Mouse (Mus musculus) brain, embryonic 14.5 days (tissue): ENCODE results near the gene Ninj2.

Experiments used
- CTCF ChIP-seq: fragments of 200-500 bp; IDR thresholded peaks from 2 replicates; pipeline ENCODE4 v1.5.1; 2012; ENCODE audit warnings: inconsistent platforms, mild to moderate bottlenecking, moderate library complexity, borderline replicate concordance; ENCODE audit not compliant: insufficient read depth, insufficient read length; ENCODE audit errors: extremely low read depth
- POLR2A ChIP-seq: fragments of 200-500 bp; IDR thresholded peaks from 2 replicates; pipeline ENCODE4 v1.6.1; 2012; ENCODE audit warnings: mild to moderate bottlenecking, inconsistent platforms, borderline replicate concordance; ENCODE audit not compliant: poor library complexity, insufficient read depth, insufficient read length, severe bottlenecking; ENCODE audit errors: extremely low read depth

DNA sequence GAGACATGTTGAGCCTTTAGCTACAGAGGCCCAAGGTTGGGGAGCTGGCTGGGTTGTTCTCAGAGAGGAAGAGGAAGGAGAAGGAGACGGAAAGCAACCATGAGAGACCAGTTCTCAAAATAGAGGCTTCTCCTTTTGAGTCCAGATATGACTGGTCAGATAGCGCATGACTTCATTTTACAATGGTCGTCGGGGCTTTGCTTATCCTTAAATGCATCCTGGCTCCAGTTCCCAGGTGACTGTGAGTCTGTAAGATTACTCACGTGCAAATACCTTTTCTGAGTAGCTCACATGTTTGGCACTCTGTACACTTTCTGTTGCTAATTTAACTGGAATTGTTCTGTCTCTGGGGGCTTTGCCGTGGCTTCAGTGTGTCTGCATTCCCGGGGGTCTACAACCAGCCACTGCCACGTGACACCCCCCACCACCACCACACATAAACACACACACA is 86.6 kb downstream of the Ninj2 start:
- no peak for TF ChIP-seq POLR2A
- TF ChIP-seq CTCF, result no peak
